Mouse (Mus musculus): ENCODE results near the gene Cnih4.

DNA sequence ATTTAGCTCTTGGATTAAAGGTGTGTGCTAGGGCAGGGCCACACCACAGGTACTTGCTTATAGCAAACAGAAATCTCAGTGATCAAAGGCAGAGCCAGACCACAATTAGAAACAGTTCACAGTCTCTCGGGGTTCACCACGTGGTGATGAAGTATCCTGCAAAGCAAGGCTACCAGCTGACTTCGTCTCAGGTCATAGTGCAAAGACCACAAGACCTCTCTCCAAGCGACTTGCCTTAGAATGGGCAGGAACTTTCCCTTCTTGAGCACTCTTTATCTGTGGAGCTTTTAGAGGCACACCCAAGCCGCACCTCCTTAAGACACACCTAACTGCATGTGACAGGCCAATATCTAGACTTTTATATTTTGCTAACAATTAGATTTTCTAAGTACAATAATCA lies 4.0 kb downstream of the Cnih4 start:
- TF ChIP-seq POLR2A (IDR thresholded peaks at IDR 0.05; ENCODE audit: borderline replicate concordance, low read depth, low read length) (no peak), CTCF (IDR thresholded peaks at IDR 0.05; ENCODE audit: low read depth, low read length) (no peak)

All from bone marrow macrophage, adult 2 months (primary cell).